ENCODE assay signal across 8 mouse cellular contexts in genomic region chr13:109821725-109822412, GRCm38 (mm10).
DNase-seq lines count a peak whose midpoint lies in the region; ATAC-seq and TF ChIP-seq lines count a peak whose summit lies in the region.

No protein-coding gene starts in this region.

- peak overlapping the region; percentile 52 for H3K4me2 ChIP-seq in embryonic facial prominence, embryonic 15.5 days (replicated peaks)
- peak overlapping the region; percentile 55 for H3K4me2 ChIP-seq in hindbrain, embryonic 15.5 days
- H3K4me2 ChIP-seq in liver, embryonic 13.5 days = peak overlapping the region; percentile 64
- peak overlapping the region; percentile 48 for H3K4me2 ChIP-seq in stomach, embryonic 15.5 days

- H3K36me3 ChIP-seq in embryonic facial prominence, embryonic 15.5 days = no peaks in the 10 kb centered on the region
- no peaks in the 10 kb centered on the region for H3K36me3 ChIP-seq in hindbrain, embryonic 15.5 days
- H3K36me3 ChIP-seq in liver, embryonic 13.5 days = no peaks in the 10 kb centered on the region
- H3K36me3 ChIP-seq in stomach, embryonic 15.5 days = no peaks in the 10 kb centered on the region

- H3K9me3 ChIP-seq in embryonic facial prominence, embryonic 15.5 days (replicated peaks) = no peaks in the 10 kb centered on the region
- no peaks in the 10 kb centered on the region for H3K9me3 ChIP-seq in hindbrain, embryonic 15.5 days
- no peaks in the 10 kb centered on the region for H3K9me3 ChIP-seq in liver, embryonic 13.5 days (replicated peaks)
- no peaks in the 10 kb centered on the region for H3K9me3 ChIP-seq in stomach, embryonic 15.5 days

- WGBS in embryonic facial prominence, embryonic 15.5 days = 6% methylated on average over 8 of the region's 8 CpGs
- WGBS in hindbrain, embryonic 15.5 days = 11% methylated on average over 8 of the region's 8 CpGs
- 29% methylated on average over 8 of the region's 8 CpGs for WGBS in liver, embryonic 13.5 days (ENCODE audit: insufficient replicate concordance)
- 8% methylated on average over 8 of the region's 8 CpGs for WGBS in stomach, embryonic 15.5 days

- H3K4me1 ChIP-seq in embryonic facial prominence, embryonic 15.5 days = peaks cover 35% of the 10 kb centered on the region
- H3K4me1 ChIP-seq in hindbrain, embryonic 15.5 days (replicated peaks) = peaks cover 45% of the 10 kb centered on the region
- peaks cover 40% of the 10 kb centered on the region for H3K4me1 ChIP-seq in liver, embryonic 13.5 days (replicated peaks)
- H3K4me1 ChIP-seq in stomach, embryonic 15.5 days = peaks cover 15% of the 10 kb centered on the region

- peak overlapping the region; percentile 41 for H3K4me3 ChIP-seq in left cerebral cortex, adult 2 months
- peak overlapping the region; percentile 44 for H3K4me3 ChIP-seq in embryonic facial prominence, embryonic 15.5 days (replicated peaks)
- H3K4me3 ChIP-seq in hindbrain, embryonic 15.5 days = peak overlapping the region; percentile 39
- peak overlapping the region; percentile 37 for H3K4me3 ChIP-seq in liver, embryonic 13.5 days (replicated peaks)
- peak overlapping the region; percentile 38 for H3K4me3 ChIP-seq in stomach, embryonic 15.5 days (replicated peaks)

- intact Hi-C loops in left cerebral cortex, adult 2 months (cut with DNase I) = loop anchor here (2.0 to 5.0 kb wide), 2 partner anchors 81 to 195 kb away; no protein-coding TSS in a partner anchor

- H3K9ac ChIP-seq in embryonic facial prominence, embryonic 15.5 days = peak overlapping the region; percentile 18; the same call in 1 of the 2 replicates
- H3K9ac ChIP-seq in hindbrain, embryonic 15.5 days = peak overlapping the region; percentile 30
- peak overlapping the region; percentile 56; the same call in 1 of the 2 replicates for H3K9ac ChIP-seq in liver, embryonic 13.5 days
- no peak overlapping the region for H3K9ac ChIP-seq in stomach, embryonic 15.5 days

- peak overlapping the region; percentile 90 for H3K27ac ChIP-seq in left cerebral cortex, adult 2 months
- peak overlapping the region; percentile 90 for H3K27ac ChIP-seq in embryonic facial prominence, embryonic 15.5 days (replicated peaks)
- H3K27ac ChIP-seq in hindbrain, embryonic 15.5 days (replicated peaks) = peak overlapping the region; percentile 88
- H3K27ac ChIP-seq in liver, embryonic 13.5 days = peak overlapping the region; percentile 76
- peak overlapping the region; percentile 76 for H3K27ac ChIP-seq in stomach, embryonic 15.5 days

- TF ChIP-seq CTCF in left cerebral cortex, adult 2 months (IDR thresholded peaks at IDR 0.05) = no peak

- no peak for DNase-seq in left cerebral cortex, adult 2 months (ENCODE audit: extremely low spot score in 1 of 2, low spot score in 2 of 2)
- DNase-seq in left cerebral cortex, adult 9 months (ENCODE audit: low spot score in 2 of 2) = no peak
- no peak for DNase-seq in liver, embryonic 13.5 days
- DNase-seq in gastrocnemius, postnatal 10 days = no peak
- no peak for DNase-seq in retina, postnatal 1 day

- no peak; the same call in 1 of the 2 replicates for ATAC-seq in embryonic facial prominence, embryonic 15.5 days (ENCODE audit: insufficient number of reproducible peaks, low FRiP score, low TSS enrichment, low read depth)
- peak; percentile 75; the same call in 1 of the 2 replicates for ATAC-seq in hindbrain, embryonic 15.5 days (ENCODE audit: low FRiP score, low read depth)
- ATAC-seq in liver, embryonic 13.5 days (ENCODE audit: low read depth) = peak; percentile 81
- peak; percentile 64; the same call in 1 of the 2 replicates for ATAC-seq in stomach, embryonic 15.5 days (ENCODE audit: insufficient read depth, low FRiP score, low read depth)

- H3K27me3 ChIP-seq in embryonic facial prominence, embryonic 15.5 days = no peaks in the 10 kb centered on the region
- no peaks in the 10 kb centered on the region for H3K27me3 ChIP-seq in hindbrain, embryonic 15.5 days
- H3K27me3 ChIP-seq in liver, embryonic 13.5 days = no peaks in the 10 kb centered on the region
- no peaks in the 10 kb centered on the region for H3K27me3 ChIP-seq in stomach, embryonic 15.5 days (replicated peaks)
